Mouse (Mus musculus) myocyte (in vitro differentiated cells): ENCODE data around the gene Mettl22. TPM values are rescaled to one million over a fixed set of nuclear protein-coding genes. Genes with fewer than 3 reads are reported as not detected.

ENCODE experiments used
- H3K27me3 ChIP-seq: one replicate; pipeline ENCODE4 v1.6.1; 2011; ENCODE audit not compliant: control insufficient read depth, insufficient read depth, insufficient read length
- H3K36me3 ChIP-seq: one replicate; pipeline ENCODE4 v1.6.1; 2011; ENCODE audit not compliant: control insufficient read depth, insufficient read depth
- H3K4me2 ChIP-seq: one replicate; pipeline ENCODE4 v1.6.1; 2011; ENCODE audit warnings: low read depth, control low read depth
- H3K4me3 ChIP-seq: one replicate; pipeline ENCODE4 v1.5.1; 2011; ENCODE audit warnings: mild to moderate bottlenecking, control low read depth, moderate library complexity
- H3K79me2 ChIP-seq: one replicate; pipeline ENCODE4 v1.6.1; 2011; ENCODE audit not compliant: control insufficient read depth, insufficient read depth
- H3ac ChIP-seq: one replicate; pipeline ENCODE4 v1.6.1; 2011; ENCODE audit not compliant: control insufficient read depth, insufficient read length
- CEBPB ChIP-seq: IDR thresholded peaks from 2 replicates; pipeline ENCODE4 v1.6.1; 2011; ENCODE audit warnings: mild to moderate bottlenecking, moderate library complexity; ENCODE audit not compliant: poor library complexity, insufficient read depth, severe bottlenecking
- E2F4 ChIP-seq: IDR thresholded peaks from one replicate; pipeline ENCODE4 v1.6.1; 2011; ENCODE audit warnings: mild to moderate bottlenecking, control low read depth, moderate library complexity; ENCODE audit not compliant: insufficient read depth
- MAX ChIP-seq: IDR thresholded peaks from one replicate; pipeline ENCODE4 v1.6.1; 2011; ENCODE audit warnings: low read depth, mild to moderate bottlenecking, control low read depth
- MYOD1 ChIP-seq, 3 experiments: IDR thresholded peaks; one replicate each; pipeline ENCODE4 v1.6.1; 2011; ENCODE audit warnings: control low read depth in 2 of 3, low read depth in 2 of 3, mild to moderate bottlenecking in 2 of 3, moderate library complexity in 1 of 3; ENCODE audit not compliant: insufficient read length in 2 of 3, control insufficient read depth in 1 of 3
- MYOG ChIP-seq, 3 experiments: IDR thresholded peaks; one replicate each; pipeline ENCODE4 v1.6.1; 2011; ENCODE audit warnings: control low read depth in 2 of 3, low read depth in 2 of 3, mild to moderate bottlenecking in 2 of 3; ENCODE audit not compliant: insufficient read length in 2 of 3, control insufficient read depth in 1 of 3, insufficient read depth in 1 of 3
- POLR2A ChIP-seq: IDR thresholded peaks from one replicate; pipeline ENCODE4 v1.6.1; 2011; ENCODE audit warnings: low read depth, mild to moderate bottlenecking, control low read depth, moderate library complexity; ENCODE audit not compliant: insufficient read length
- POLR2AphosphoS2 ChIP-seq: IDR thresholded peaks from one replicate; pipeline ENCODE4 v1.6.1; 2011; ENCODE audit warnings: low read depth, control low read depth; ENCODE audit not compliant: insufficient read length
- REST ChIP-seq: IDR thresholded peaks from one replicate; pipeline ENCODE4 v1.6.1; 2011; ENCODE audit warnings: mild to moderate bottlenecking, control low read depth, moderate library complexity; ENCODE audit not compliant: insufficient read depth, insufficient read length
- SRF ChIP-seq: IDR thresholded peaks from one replicate; pipeline ENCODE4 v1.6.1; 2011; ENCODE audit warnings: low read depth; ENCODE audit not compliant: control insufficient read depth, insufficient read length
- TCF12 ChIP-seq: IDR thresholded peaks from one replicate; pipeline ENCODE4 v1.6.1; 2011; ENCODE audit warnings: mild to moderate bottlenecking, control low read depth; ENCODE audit not compliant: poor library complexity, insufficient read depth, severe bottlenecking
- TCF3 ChIP-seq: IDR thresholded peaks from one replicate; pipeline ENCODE4 v1.6.1; 2011; ENCODE audit warnings: low read depth, control low read depth; ENCODE audit not compliant: insufficient read length
- USF1 ChIP-seq: IDR thresholded peaks from one replicate; pipeline ENCODE4 v1.6.1; 2011; ENCODE audit warnings: low read depth, mild to moderate bottlenecking, control low read depth, moderate library complexity
- polyA plus RNA-seq: library from polyadenylated mRNA; unstranded; fragments of >200 nt; fragmentation: generic; extraction: Trizol; gene quantifications from one replicate; pipeline ENCODE4 v1.2.1, GENCODE M21; 2012; ENCODE audit warnings: missing spikeins

Gene Mettl22
- polyA plus RNA-seq, 1 experiment, result 34.3 TPM

- Histone ChIP-seq H3ac (no peak overlapping the region), H3K4me2 (no peak overlapping the region), H3K27me3 (peaks cover 6% of the 10 kb centered on the region), H3K4me3 (no peak overlapping the region), H3K79me2 (no peaks in the 10 kb centered on the region), H3K36me3 (no peaks in the 10 kb centered on the region)
- TF ChIP-seq POLR2A (no peak), MAX (no peak), TCF3 (no peak)
Measured at GRCm38 (mm10) chr16:8446256-8446655, 24.3 kb upstream of the Mettl22 start.

DNA sequence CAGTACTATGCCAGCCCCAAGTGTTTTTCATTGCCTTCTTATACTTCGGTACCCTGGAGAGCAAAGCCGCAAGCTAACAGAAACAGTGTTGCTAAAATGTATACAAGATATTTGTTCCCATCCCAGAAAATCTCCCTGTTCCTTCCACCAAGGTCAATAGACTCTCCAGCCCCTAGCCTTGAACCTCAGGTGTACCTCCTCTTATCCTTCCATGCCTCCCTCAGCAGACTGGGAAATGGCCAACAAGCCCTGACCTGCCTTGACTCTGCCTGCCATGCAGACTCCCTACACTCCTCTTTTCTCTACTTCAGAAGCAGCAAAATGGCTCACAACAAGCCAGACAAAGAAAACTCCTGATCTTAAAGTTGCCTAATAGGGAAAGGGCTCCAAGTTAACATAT is 17.3 kb upstream of the Mettl22 start:
- H3ac ChIP-seq, result no peak overlapping the region
- no peak overlapping the region for H3K4me2 ChIP-seq
- H3K79me2 ChIP-seq, result no peaks in the 10 kb centered on the region
- H3K36me3 ChIP-seq, result no peaks in the 10 kb centered on the region
- H3K4me3 ChIP-seq, result no peak overlapping the region
- TF ChIP-seq MYOD1 (IDR thresholded peaks at IDR 0.05; ENCODE audit: control insufficient read depth in 1 of 3, insufficient read length in 2 of 3, low read depth in 2 of 3) (no peak), POLR2A (no peak), POLR2AphosphoS2 (no peak)
- H3K27me3 ChIP-seq, result peaks cover 24% of the 10 kb centered on the region

DNA sequence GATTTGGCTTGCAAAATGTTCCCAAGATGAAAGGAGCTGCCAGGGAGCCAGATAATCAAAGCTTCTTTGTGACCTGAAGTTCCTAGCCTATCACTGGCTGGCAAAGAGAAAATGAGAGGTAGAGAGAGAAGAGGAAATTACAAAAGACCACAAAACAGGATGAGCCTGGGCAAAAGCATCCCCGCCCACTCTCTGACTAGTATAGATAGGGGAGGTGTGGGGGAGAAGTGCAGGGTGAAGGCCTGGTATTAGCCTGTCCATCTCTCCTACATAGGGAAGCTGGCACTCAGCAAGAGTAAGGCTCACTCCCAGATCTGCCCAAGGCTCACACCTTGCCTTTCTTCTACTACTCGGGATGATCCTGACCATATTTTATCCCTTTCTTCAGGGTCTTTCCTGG is 15.4 kb upstream of the Mettl22 start:
- no peaks in the 10 kb centered on the region for H3K36me3 ChIP-seq
- no peak overlapping the region for H3K4me2 ChIP-seq
- H3ac ChIP-seq, result no peak overlapping the region
- H3K79me2 ChIP-seq, result no peaks in the 10 kb centered on the region
- no peak for TF ChIP-seq TCF3
- no peak for TF ChIP-seq MAX
- no peak for TF ChIP-seq E2F4
- TF ChIP-seq POLR2AphosphoS2, result no peak
- TF ChIP-seq MYOD1 (IDR thresholded peaks at IDR 0.05; ENCODE audit: control insufficient read depth in 1 of 3, insufficient read length in 2 of 3, low read depth in 2 of 3), result no peak
- TF ChIP-seq MYOG (IDR thresholded peaks at IDR 0.05; ENCODE audit: control insufficient read depth in 1 of 3, insufficient read depth in 1 of 3, insufficient read length in 2 of 3, low read depth in 2 of 3), result no peak
- TF ChIP-seq REST, result no peak
- no peak for TF ChIP-seq TCF12
- no peak for TF ChIP-seq USF1
- no peak for TF ChIP-seq CEBPB
- no peak for TF ChIP-seq SRF
- TF ChIP-seq POLR2A, result no peak
- no peak overlapping the region for H3K4me3 ChIP-seq
- H3K27me3 ChIP-seq, result peaks cover 24% of the 10 kb centered on the region

DNA sequence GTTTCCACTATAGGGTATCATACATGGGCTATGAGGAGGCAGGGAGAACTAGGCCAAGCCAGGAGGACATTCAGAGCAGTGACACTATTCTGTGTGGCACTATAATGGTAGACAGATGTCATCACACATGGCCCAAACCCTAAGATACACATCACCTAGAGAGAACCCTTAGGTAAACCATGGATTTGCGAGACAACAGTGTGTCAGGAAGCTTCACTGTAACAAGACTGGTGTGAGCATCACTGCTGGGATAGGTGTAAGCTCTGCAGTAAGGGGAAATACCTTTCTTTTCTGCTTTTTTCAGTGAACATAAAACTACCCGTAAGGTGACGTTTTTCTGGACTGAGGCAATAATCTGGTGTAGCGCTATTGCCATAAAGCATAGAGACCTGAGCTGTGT is 12.2 kb upstream of the Mettl22 start:
- H3ac ChIP-seq, result no peak overlapping the region

DNA sequence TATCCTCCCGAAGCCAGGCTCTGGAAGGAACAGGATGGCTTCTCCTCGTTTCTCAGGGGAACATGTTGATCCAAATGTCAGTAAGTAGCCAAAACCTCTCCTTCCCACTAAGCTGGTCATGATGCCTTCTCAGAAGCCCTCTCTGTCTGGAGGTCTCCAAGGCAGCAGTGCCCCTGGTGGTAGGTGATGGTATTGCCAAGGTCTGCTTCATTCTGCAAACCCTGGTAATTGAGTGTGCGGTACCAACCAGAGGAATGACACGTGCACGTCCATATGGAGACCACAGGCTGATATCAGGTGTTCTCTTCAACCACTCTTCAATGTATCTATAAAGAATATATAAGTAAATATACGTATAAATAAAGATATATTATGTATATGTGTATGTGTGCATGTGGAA is 11.5 kb upstream of the Mettl22 start:
- no peak for TF ChIP-seq MYOD1 (IDR thresholded peaks at IDR 0.05; ENCODE audit: control insufficient read depth in 1 of 3, insufficient read length in 2 of 3, low read depth in 2 of 3)
- TF ChIP-seq REST, result no peak
- TF ChIP-seq TCF12, result no peak
- no peak for TF ChIP-seq CEBPB
- no peak for TF ChIP-seq TCF3
- no peak for TF ChIP-seq USF1
- no peak for TF ChIP-seq POLR2A
- TF ChIP-seq MAX, result no peak
- TF ChIP-seq POLR2AphosphoS2, result no peak
- no peak for TF ChIP-seq SRF
- no peak for TF ChIP-seq E2F4
- no peak for TF ChIP-seq MYOG (IDR thresholded peaks at IDR 0.05; ENCODE audit: control insufficient read depth in 1 of 3, insufficient read depth in 1 of 3, insufficient read length in 2 of 3, low read depth in 2 of 3)
- Histone ChIP-seq H3K27me3 (peaks cover 9% of the 10 kb centered on the region), H3K4me2 (no peak overlapping the region), H3K36me3 (no peaks in the 10 kb centered on the region), H3K4me3 (no peak overlapping the region), H3ac (no peak overlapping the region), H3K79me2 (no peaks in the 10 kb centered on the region)

More for the DNA sequence above, 12.2 kb upstream of the Mettl22 start:
- no peaks in the 10 kb centered on the region for H3K36me3 ChIP-seq
- no peaks in the 10 kb centered on the region for H3K79me2 ChIP-seq
- peaks cover 16% of the 10 kb centered on the region for H3K27me3 ChIP-seq
- H3K4me2 ChIP-seq, result no peak overlapping the region
- H3K4me3 ChIP-seq, result no peak overlapping the region
- TF ChIP-seq TCF3, result no peak
- no peak for TF ChIP-seq POLR2A
- no peak for TF ChIP-seq USF1
- TF ChIP-seq E2F4, result no peak
- TF ChIP-seq MYOG (IDR thresholded peaks at IDR 0.05; ENCODE audit: control insufficient read depth in 1 of 3, insufficient read depth in 1 of 3, insufficient read length in 2 of 3, low read depth in 2 of 3), result no peak
- TF ChIP-seq REST, result no peak
- no peak for TF ChIP-seq MYOD1 (IDR thresholded peaks at IDR 0.05; ENCODE audit: control insufficient read depth in 1 of 3, insufficient read length in 2 of 3, low read depth in 2 of 3)
- no peak for TF ChIP-seq POLR2AphosphoS2
- no peak for TF ChIP-seq MAX
- no peak for TF ChIP-seq TCF12
- no peak for TF ChIP-seq CEBPB
- no peak for TF ChIP-seq SRF
